Mouse (Mus musculus): ENCODE data around the gene Pcgf1.

- no peak for TF ChIP-seq GATA1 (IDR thresholded peaks at IDR 0.05; ENCODE audit: borderline replicate concordance, low read length)
- no peak for TF ChIP-seq FLI1 (IDR thresholded peaks at IDR 0.05; ENCODE audit: low read length)
Observed at GRCm38 (mm10) chr6:83043993-83044392, 33.7 kb upstream of the Pcgf1 start.
